ENCODE assay signal across 13 mouse cellular contexts in the genomic region with DNA sequence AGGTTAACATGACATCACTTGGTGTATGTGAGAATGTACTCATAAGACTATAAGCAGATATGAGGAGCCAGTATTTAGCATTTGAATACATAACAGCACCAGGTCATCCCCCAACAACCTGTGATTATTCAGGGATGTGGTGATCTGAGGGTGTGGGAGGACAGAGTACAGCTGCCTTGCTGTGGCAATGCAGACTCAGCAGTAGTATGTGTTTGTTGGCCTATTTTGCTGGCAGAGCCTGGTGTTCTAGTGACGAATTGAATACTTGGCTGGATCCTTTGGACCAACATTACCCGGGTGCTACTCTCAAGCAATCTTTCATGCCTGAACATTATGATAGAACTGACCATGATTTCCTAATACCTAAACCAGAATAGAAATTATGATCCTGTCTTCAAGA.
DNase-seq lines count a peak whose midpoint lies in the region; ATAC-seq and TF ChIP-seq lines count a peak whose summit lies in the region.
"Had no signal": no experiment of that assay in that cellular context is flagged by ENCODE, and none has a peak within 500 bp of the region (broad histone marks: within the 10 kb centered on the region; RNA-seq: fewer than 3 reads in every experiment).

No protein-coding gene starts in this region.

- H3K4me2 ChIP-seq in heart, embryonic 11.5 days = no peak overlapping the region
- H3K4me2 ChIP-seq in lung, embryonic 14.5 days = no peak overlapping the region
- H3K4me2 ChIP-seq: liver, embryonic 13.5 days; midbrain, embryonic 13.5 days had no signal

- intact Hi-C loops in gastrocnemius, postnatal 14 days (cut with DNase I; ENCODE audit: low total_unique reads) = no loop called here

- no peaks in the 10 kb centered on the region for H3K9me3 ChIP-seq in heart, embryonic 11.5 days (replicated peaks; ENCODE audit: control insufficient read depth, low read length)
- H3K9me3 ChIP-seq in lung, embryonic 14.5 days (ENCODE audit: low read depth, low read length) = no peaks in the 10 kb centered on the region
- H3K9me3 ChIP-seq: liver, embryonic 13.5 days; midbrain, embryonic 13.5 days had no signal

- no peak overlapping the region for H3K27ac ChIP-seq in heart, embryonic 11.5 days (ENCODE audit: low read depth, low read length)
- no peak overlapping the region for H3K27ac ChIP-seq in lung, embryonic 14.5 days (ENCODE audit: low read depth)
- H3K27ac ChIP-seq: liver, embryonic 13.5 days; midbrain, embryonic 13.5 days had no signal

- ATAC-seq in heart, embryonic 11.5 days (replicated peaks; ENCODE audit: insufficient number of reproducible peaks, low FRiP score, low TSS enrichment) = no peak
- ATAC-seq in lung, embryonic 14.5 days (ENCODE audit: insufficient read depth) = peak; percentile 60; the same call in 1 of the 2 replicates
- ATAC-seq in megakaryocyte progenitor cell, adult 5-6 weeks (replicated peaks; ENCODE audit: poor library complexity) = no peak
- ATAC-seq: CD4-positive, CD25-positive, alpha-beta regulatory T cell, adult 4 months; hindbrain, embryonic 16.5 days; midbrain, embryonic 13.5 days had no signal

- no peak for TF ChIP-seq CTCF in lung, embryonic 14.5 days (IDR thresholded peaks at IDR 0.05; ENCODE audit: low read depth)

- no peak overlapping the region for H3K4me3 ChIP-seq in heart, embryonic 11.5 days (ENCODE audit: low read depth, low read length)
- no peak overlapping the region for H3K4me3 ChIP-seq in lung, embryonic 14.5 days (ENCODE audit: low read depth, low read length)
- H3K4me3 ChIP-seq: liver, embryonic 13.5 days; midbrain, embryonic 13.5 days had no signal

- H3K4me1 ChIP-seq in heart, embryonic 11.5 days (ENCODE audit: control insufficient read depth, insufficient read depth, low read length) = no peaks in the 10 kb centered on the region
- no peaks in the 10 kb centered on the region for H3K4me1 ChIP-seq in lung, embryonic 14.5 days (ENCODE audit: insufficient read depth)
- H3K4me1 ChIP-seq: liver, embryonic 13.5 days; midbrain, embryonic 13.5 days had no signal

- no peak overlapping the region for H3K9ac ChIP-seq in heart, embryonic 11.5 days (ENCODE audit: low read depth, low read length)
- no peak overlapping the region for H3K9ac ChIP-seq in lung, embryonic 14.5 days
- H3K9ac ChIP-seq: liver, embryonic 13.5 days; midbrain, embryonic 13.5 days had no signal

- H3K36me3 ChIP-seq in heart, embryonic 11.5 days (ENCODE audit: control insufficient read depth, insufficient read depth, low read length) = no peaks in the 10 kb centered on the region
- no peaks in the 10 kb centered on the region for H3K36me3 ChIP-seq in lung, embryonic 14.5 days (ENCODE audit: insufficient read depth)
- H3K36me3 ChIP-seq: liver, embryonic 13.5 days; midbrain, embryonic 13.5 days had no signal

- H3K27me3 ChIP-seq in heart, embryonic 11.5 days (ENCODE audit: control insufficient read depth, insufficient read depth, low read length) = no peaks in the 10 kb centered on the region
- H3K27me3 ChIP-seq in lung, embryonic 14.5 days (ENCODE audit: insufficient read depth, low read length) = no peaks in the 10 kb centered on the region
- H3K27me3 ChIP-seq: liver, embryonic 13.5 days; midbrain, embryonic 13.5 days had no signal

- peak; percentile 32 for DNase-seq in heart, adult 8-10 months (ENCODE audit: low spot score)
- DNase-seq in NIH3T3 (ENCODE audit: low read depth) = peak; percentile 84
- DNase-seq in gastrocnemius, postnatal 14 days = peak; percentile 31
- peak; percentile 70 for DNase-seq in lung, embryonic 14.5 days
- no peak for DNase-seq in adrenal gland, postnatal 4 days (ENCODE audit: low spot score in 2 of 2)
- DNase-seq in cerebellum, postnatal 10 days = no peak
- DNase-seq: adrenal gland, adult 2 months; liver, embryonic 13.5 days had no signal

- WGBS in heart, embryonic 11.5 days (ENCODE audit: insufficient replicate concordance) = 80% methylated on average over 2 of the region's 2 CpGs
- WGBS in lung, embryonic 14.5 days = 69% methylated on average over 2 of the region's 2 CpGs

Comparison
In these comparisons a context has a peak if more than half of its experiments do, and no peak if none do; other contexts are left out.
1. DNase-seq: peak in heart, adult 8-10 months (single experiment), NIH3T3 (single experiment), gastrocnemius, postnatal 14 days (single experiment) and lung, embryonic 14.5 days (single experiment); none in adrenal gland, postnatal 4 days (0 of 2) and cerebellum, postnatal 10 days (0 of 2).